Mouse (Mus musculus): ENCODE data around the gene Cib4.

Gene Cib4

GRCm38 (mm10) chr5:30571820-30572219, 26.2 kb upstream of the Cib4 start:
- no peak for DNase-seq (ENCODE audit: low read depth)

GRCm38 (mm10) chr5:30568479-30568878, 22.8 kb upstream of the Cib4 start:
- no peak for DNase-seq (ENCODE audit: low read depth)

- DNase-seq (ENCODE audit: low read depth), result no peak
Measured at GRCm38 (mm10) chr5:30559986-30560493, 14.4 kb upstream of the Cib4 start.

DNA sequence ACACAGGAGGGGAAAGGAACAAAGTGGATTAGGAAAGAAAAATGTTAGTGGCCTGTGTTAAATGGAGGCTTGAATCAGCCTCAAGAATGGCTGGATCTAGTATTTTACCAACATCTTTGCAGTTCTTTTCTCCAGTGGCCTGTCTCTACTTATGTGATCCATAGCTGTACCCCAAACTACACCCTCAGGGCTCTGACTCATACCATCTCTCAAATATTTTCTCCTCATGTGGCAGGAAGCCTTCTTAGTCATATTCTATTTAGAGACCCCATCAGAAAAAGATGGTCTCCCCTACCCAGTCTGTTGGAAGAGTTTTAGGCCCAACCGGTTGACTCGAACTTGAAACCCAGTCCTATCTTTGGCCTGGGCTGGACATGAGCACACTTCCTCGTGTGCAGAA, 13.8 kb upstream of the Cib4 start:
- DNase-seq (ENCODE audit: low read depth), result no peak

DNA sequence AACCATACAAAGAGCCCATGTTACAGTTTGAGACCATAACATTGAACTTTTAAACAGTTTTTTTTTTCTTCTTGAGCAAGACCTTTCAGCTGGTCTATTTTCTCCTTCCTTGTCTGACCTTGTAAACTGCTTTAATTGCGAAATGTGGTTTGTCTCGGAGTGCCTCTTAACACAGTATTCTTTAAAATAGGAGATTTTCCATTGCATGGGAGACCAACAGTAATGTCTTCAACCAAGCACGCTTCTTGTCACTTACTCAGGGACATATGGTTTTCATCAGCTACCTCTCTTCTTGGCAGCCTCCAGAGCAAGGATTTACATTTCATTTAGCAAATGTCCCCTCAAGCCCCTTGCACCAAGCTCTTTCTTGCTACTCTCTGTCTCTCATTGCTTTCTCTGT, 10.6 kb upstream of the Cib4 start:
- DNase-seq (ENCODE audit: low read depth), result no peak

- no peak for DNase-seq (ENCODE audit: low read depth)
Measured at GRCm38 (mm10) chr5:30554981-30555380, 9.3 kb upstream of the Cib4 start.

DNA sequence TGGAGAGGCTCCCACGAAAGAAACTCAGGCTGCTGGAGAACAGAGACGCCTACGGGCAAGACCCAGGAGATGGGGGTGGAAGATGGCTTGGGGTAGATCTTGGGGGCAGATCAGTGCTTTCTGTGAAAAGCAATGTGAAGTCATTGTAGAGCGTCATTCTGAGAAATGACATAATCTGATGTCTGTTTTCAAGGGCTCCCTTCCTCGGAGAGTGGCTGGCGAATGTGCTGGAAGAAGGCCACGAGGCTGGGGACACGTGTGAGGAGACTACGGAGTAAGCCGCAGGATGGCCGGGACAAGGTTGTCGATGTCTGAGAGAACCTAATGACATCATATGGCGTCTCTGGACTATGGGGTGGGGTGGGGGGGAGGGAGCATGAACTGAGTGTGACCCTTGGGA, 8.3 kb upstream of the Cib4 start:
- DNase-seq (ENCODE audit: low read depth), result no peak

GRCm38 (mm10) chr5:30552006-30552405, 6.4 kb upstream of the Cib4 start:
- no peak for DNase-seq (ENCODE audit: low read depth)

DNA sequence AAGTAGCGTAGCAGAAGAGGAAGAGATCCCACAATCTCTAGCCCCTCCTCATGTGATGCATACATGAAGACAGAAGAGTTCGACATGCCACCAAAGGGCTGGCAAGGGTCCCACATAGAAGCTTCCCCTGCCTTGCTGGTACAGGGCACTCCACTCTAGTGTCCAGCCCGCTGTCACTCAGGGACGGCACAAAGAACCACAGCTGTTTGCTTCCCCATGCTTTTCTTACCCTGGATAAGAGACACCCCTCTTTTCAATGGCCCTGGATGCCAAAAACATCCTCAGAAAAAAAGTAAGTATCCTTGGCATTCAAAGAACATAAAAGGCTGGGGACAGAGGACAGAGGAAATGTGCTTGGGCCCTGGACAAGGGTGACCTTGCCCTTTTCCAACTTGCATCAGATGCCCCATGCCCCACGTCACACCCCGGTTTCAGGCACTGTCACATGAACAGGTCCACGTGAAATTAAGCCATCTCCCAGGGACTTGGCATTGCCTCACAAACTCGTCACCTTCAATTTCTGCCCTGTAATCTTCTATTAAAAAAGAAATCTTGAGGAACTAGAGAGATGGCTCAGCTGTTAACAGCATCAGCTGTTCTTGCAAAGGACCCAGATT, 5.5 kb upstream of the Cib4 start:
- DNase-seq (ENCODE audit: low read depth), result no peak

GRCm38 (mm10) chr5:30550334-30551021, 4.8 kb upstream of the Cib4 start:
- DNase-seq (ENCODE audit: low read depth), result no peak

DNA sequence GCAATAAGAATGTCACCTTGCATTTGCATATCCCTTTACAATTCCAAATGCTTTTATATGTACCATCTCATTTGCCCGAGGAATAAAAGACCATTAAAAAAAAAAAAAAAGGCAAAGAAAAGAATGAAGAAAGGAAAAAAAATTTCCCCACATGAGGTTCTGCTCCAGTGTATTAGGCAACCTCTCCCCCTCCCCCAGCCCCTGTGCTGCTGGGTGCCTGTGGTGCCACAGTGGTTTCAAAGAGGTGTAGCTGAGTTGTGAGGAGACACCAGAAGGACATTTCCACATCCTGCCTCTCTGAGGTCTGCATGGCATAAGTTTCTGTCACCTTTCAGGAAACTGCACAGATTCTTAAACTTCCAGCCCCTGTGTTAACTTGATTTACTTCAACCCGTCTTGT, 3.0 kb upstream of the Cib4 start:
- no peak for DNase-seq (ENCODE audit: low read depth)

DNA sequence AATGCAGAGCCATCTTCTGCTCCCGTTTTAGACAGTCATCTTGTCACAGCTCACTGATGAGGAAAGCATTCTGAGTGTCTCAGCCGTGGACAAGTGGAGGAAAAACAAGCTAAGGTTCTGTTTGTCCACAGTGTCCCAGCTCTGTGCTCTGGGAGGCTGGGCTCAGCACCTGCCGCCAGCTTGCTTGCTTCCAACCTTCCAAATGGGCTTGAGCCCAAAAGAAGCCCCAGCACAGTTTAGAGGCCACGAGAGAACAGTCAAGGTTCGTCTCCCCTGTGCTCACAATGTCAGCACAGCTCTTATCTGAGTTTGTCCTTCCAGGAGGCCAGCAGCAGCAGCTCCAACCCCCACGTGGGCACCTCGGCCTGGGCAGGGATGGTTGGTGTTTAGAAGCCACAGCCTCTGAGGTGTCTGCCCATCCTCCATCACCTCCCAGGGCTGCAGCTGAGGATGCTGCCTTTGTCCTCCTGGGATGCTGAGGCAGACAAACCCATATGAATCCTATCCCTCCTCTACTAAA, 9.5 kb downstream of the Cib4 start:
- DNase-seq (ENCODE audit: low read depth), result no peak

- no peak for DNase-seq (ENCODE audit: low read depth)
Measured at GRCm38 (mm10) chr5:30534637-30535036, 11.0 kb downstream of the Cib4 start.

DNA sequence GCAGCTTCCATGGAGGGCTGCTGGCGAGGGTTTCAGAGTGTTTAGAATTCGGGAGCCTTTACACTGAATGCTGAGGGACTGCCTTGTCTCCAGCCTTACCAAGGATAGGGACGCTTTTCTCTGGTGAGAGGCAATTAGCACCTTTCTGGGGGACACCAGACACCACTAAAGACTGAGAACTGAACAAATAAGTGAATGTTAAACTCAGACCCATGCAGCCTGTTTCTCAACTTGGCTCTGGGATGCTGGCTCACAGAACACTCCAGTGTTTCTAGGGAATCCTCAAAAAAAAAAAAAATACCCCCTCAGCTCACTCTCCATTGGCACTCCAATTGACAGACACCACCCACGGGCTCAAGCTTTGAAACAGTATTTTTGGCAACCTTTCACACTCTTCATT, 16.7 kb downstream of the Cib4 start:
- no peak for DNase-seq (ENCODE audit: low read depth)

DNA sequence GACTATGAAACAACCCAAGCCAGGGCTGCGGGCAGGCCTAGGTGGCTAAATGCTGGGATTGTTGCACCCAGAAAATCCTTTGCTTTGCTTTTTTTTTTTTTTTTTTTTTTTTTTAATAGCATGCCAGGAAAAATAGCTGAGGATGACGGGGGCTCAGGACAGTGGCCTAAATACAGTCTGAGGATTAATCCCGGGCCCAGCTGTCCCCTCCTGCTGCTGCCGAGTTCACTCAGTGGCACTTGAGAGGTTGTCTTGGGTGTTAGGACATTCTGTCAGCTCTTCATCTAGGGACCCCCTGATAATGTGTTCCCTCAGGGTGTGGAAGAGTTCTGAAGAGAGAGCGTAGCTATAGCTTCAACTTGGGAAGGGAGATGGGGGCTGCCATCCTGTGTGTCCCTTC, 18.5 kb downstream of the Cib4 start:
- no peak for DNase-seq (ENCODE audit: low read depth)

- DNase-seq (ENCODE audit: low read depth), result no peak
Measured at GRCm38 (mm10) chr5:30525920-30526836, 19.5 kb downstream of the Cib4 start.

DNA sequence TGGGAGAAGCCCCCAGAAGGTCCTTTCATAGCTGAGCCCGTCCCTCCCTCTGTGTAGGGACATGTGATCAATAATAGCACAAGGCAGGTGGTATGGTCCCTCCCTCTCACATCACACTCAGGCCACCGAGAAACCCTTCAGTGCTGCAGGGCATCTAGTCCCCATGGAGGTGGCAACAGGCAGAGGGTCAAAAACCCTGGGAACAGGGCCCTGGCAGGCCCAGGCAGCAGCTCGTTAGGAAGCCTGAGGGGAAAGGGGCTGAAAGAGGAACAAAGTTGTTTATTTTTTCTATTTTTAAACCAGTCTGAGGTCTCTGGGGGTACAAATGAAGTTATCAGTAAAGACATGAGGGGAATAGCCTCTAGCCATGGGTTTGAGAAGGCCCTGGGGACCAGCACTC, 21.4 kb downstream of the Cib4 start:
- DNase-seq (ENCODE audit: low read depth), result no peak

DNA sequence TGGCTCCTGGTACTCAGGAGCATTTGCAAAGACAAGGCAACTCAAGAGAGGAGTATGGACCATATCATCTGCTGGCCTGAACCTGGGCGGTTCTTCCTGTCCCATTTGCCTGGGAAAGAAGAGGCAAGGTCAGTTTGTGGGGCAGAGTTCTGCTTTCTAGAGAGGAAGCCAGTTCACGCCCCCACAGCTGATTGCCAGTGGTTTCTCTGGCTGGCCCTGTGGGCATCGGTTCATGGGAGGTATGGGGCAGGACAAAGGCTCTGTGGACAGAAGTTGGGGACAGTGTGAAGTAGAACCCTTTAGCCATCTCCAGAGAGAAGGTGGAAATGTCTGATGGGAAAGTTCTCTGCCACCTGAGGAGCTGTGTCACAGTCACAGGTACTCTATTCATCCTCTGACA, 22.5 kb downstream of the Cib4 start:
- no peak for DNase-seq (ENCODE audit: low read depth)

DNA sequence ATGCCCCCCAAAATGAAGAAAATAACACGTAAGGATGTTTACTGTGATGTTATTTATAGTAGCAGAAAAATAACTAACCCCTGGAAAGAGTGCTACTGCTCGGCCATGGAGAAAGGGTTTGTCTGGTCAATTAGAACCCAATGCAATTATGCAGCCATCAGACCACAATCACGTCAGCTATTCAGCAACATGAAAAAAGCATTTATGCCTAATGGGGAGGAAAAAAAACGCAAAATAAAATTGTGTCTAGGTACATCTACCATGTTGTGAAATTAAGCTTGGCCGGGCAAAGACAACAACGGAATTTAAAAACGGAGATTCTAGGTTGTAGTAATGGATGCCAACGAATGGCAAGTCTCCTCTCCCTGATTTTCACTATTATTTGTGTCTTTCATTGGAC, 23.2 kb downstream of the Cib4 start:
- DNase-seq (ENCODE audit: low read depth), result no peak

DNA sequence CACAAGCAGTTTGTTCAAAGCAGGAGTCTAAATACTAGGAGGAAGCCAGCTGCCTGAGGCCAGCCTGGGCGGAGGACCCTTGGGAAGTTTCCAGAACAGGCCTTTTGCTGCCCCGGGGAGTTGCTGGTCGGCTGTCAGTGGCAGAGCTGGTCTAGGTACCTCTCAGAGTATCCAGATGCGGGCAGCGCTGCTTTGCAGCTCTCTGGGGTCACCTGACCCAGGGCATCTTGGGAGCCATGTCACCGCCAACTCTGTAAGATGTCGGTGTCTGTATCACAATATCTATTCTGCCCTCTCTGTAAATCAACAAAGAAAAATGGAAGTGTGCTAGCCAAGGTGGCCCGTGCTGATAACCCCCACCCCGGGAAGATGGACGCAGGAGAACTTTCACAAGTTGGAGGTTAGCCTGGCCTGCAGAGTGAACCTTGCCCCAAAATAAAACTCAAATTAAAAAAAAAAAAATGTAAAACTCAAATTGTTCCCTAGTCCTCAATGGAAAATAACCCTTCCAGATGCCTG, 25.4 kb downstream of the Cib4 start:
- no peak for DNase-seq (ENCODE audit: low read depth)

DNA sequence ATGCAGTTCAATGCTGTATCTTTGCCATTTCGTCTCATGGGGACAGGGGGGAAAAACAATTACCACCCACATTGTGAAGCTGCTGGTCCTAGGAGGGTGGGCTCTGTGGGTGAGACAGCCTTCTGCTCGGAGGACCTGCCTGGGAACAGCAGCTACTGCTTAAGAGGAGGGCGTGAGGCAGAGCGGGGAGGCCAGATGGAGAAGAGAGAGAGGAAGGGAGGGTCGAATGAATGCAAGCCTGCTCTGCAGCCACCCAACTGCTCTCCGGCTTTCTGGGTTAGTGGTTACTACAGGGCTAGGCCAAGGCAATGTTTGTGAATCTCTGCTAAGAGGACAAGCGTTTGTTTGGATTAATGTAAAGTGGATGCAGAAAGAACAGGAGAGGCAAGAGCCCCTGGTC, 26.1 kb downstream of the Cib4 start:
- DNase-seq (ENCODE audit: low read depth), result no peak

GRCm38 (mm10) chr5:30518547-30518946, 27.1 kb downstream of the Cib4 start:
- no peak for DNase-seq (ENCODE audit: low read depth)

Measured in induced T-regulatory cell, adult 2 months (primary cell).